Mouse (Mus musculus) G1E (cell line): ENCODE data around the gene Rasd1.

Source experiments
- CTCF ChIP-seq: IDR thresholded peaks from 2 replicates; pipeline ENCODE4 v1.5.1; 2012; ENCODE audit warnings: low read depth, low read length, inconsistent platforms, mixed read lengths
- GATA1 ChIP-seq: IDR thresholded peaks from 2 replicates; pipeline ENCODE4 v1.6.1; 2012; ENCODE audit warnings: borderline replicate concordance, low read length, inconsistent platforms, mixed read lengths
- POLR2AphosphoS5 ChIP-seq: IDR thresholded peaks from 2 replicates; pipeline ENCODE4 v1.6.1; 2012; ENCODE audit warnings: low read depth, low read length, inconsistent platforms; ENCODE audit not compliant: insufficient replicate concordance

- TF ChIP-seq CTCF (no peak), POLR2AphosphoS5 (no peak), GATA1 (no peak)
These were observed 30.8 kb downstream of the Rasd1 start for GRCm38 (mm10) chr11:59933943-59934342.
